Mouse (Mus musculus) thymus, postnatal 4 days (tissue): ENCODE data around the gene Prr36.
"Not testable (repeated sequence)": the region's sequence is repeated elsewhere in the genome, so short reads cannot be mapped to it uniquely, and the experiment has no call there.

ENCODE experiments used
- DNase-seq: peaks from one replicate; pipeline ENCODE4 v3.0.0; 2021

The Prr36 gene

GRCm38 (mm10) chr8:4216791-4217621 lies at the start of gene Prr36:
Gene Prr36 (minus strand): TSS chr8:4217459.
- DNase-seq = peak; percentile 52

- DNase-seq = no peak
Measured at GRCm38 (mm10) chr8:4265160-4265914, 48.1 kb upstream of the Prr36 start.

GRCm38 (mm10) chr8:4263105-4263791 lies 46.0 kb upstream of the Prr36 start:
- no peak for DNase-seq

GRCm38 (mm10) chr8:4259805-4260170 lies 42.5 kb upstream of the Prr36 start:
- no peak for DNase-seq

GRCm38 (mm10) chr8:4259125-4259804 lies 42.0 kb upstream of the Prr36 start, which contains the start of gene Ctxn1:
Gene Ctxn1 (minus strand): TSS chr8:4259274.
- DNase-seq = peak; percentile 99

GRCm38 (mm10) chr8:4258678-4259077 lies 41.4 kb upstream of the Prr36 start:
- DNase-seq = no peak

- peak; percentile 93 for DNase-seq
Measured at GRCm38 (mm10) chr8:4258233-4258632, 41.0 kb upstream of the Prr36 start.

- no peak for DNase-seq
Measured at GRCm38 (mm10) chr8:4257350-4257749, 40.1 kb upstream of the Prr36 start.

- DNase-seq = no peak
Measured at GRCm38 (mm10) chr8:4256911-4257310, 39.7 kb upstream of the Prr36 start.

GRCm38 (mm10) chr8:4255471-4255870 lies 38.2 kb upstream of the Prr36 start:
- not testable (repeated sequence) for DNase-seq

GRCm38 (mm10) chr8:4254001-4254400 lies 36.7 kb upstream of the Prr36 start:
- DNase-seq = no peak

GRCm38 (mm10) chr8:4252934-4253841 lies 35.9 kb upstream of the Prr36 start, which contains the start of gene Snapc2:
Gene Snapc2 (plus strand): TSS chr8:4253080.
- DNase-seq = peak; percentile 99

GRCm38 (mm10) chr8:4252116-4252760 lies 35.0 kb upstream of the Prr36 start:
- DNase-seq = no peak

- peak; percentile 95 for DNase-seq
Measured at GRCm38 (mm10) chr8:4250306-4250970, 33.2 kb upstream of the Prr36 start.

- DNase-seq = no peak
Measured at GRCm38 (mm10) chr8:4249213-4249612, 32.0 kb upstream of the Prr36 start.

GRCm38 (mm10) chr8:4247951-4248540 lies 30.8 kb upstream of the Prr36 start, which contains the start of gene Tgfbr3l:
Gene Tgfbr3l (plus strand): TSS chr8:4248214.
- DNase-seq = no peak

- no peak for DNase-seq
Measured at GRCm38 (mm10) chr8:4247241-4247640, 30.0 kb upstream of the Prr36 start.

- no peak for DNase-seq
Measured at GRCm38 (mm10) chr8:4245737-4246136, 28.5 kb upstream of the Prr36 start.

GRCm38 (mm10) chr8:4245061-4245460 lies 27.8 kb upstream of the Prr36 start:
- no peak for DNase-seq
